Mouse (Mus musculus) lung, postnatal 0 days (tissue): ENCODE data around the gene Lrrc72. TPM values are rescaled to one million over a fixed set of nuclear protein-coding genes. Genes with fewer than 3 reads are reported as not detected.

Experiments used
- ATAC-seq: fragments of 200-750 bp; cut with Nextera tagmentation; 2 replicates; pipeline ENCODE4 v1.8.0; 2017; ENCODE audit warnings: moderate library complexity
- DNase-seq: peaks from one replicate; pipeline ENCODE4 v3.0.0-alpha.2; 2016; ENCODE audit warnings: low spot score
- H3K27ac ChIP-seq: fragments of 300-500 bp; sonication (generic); 2 replicates; pipeline ENCODE4 v1.5.1; 2014; ENCODE audit warnings: antibody characterized with exemption, mild to moderate bottlenecking, low read length, mixed read lengths
- H3K27me3 ChIP-seq: fragments of 300-500 bp; sonication (generic); replicated peaks from 2 replicates; pipeline ENCODE4 v1.6.1; 2014; ENCODE audit warnings: low read length, mixed read lengths; ENCODE audit not compliant: insufficient read depth
- H3K36me3 ChIP-seq: fragments of 300-500 bp; sonication (generic); 2 replicates; pipeline ENCODE4 v1.6.1; 2014; ENCODE audit warnings: low read length, mixed read lengths; ENCODE audit not compliant: insufficient read depth
- H3K4me1 ChIP-seq: fragments of 300-500 bp; sonication (generic); 2 replicates; pipeline ENCODE4 v1.6.1; 2014; ENCODE audit warnings: antibody characterized with exemption, low read depth, low read length, mixed read lengths; ENCODE audit not compliant: insufficient read depth
- H3K4me2 ChIP-seq: fragments of 300-500 bp; sonication (generic); replicated peaks from 2 replicates; pipeline ENCODE4 v1.6.1; 2014; ENCODE audit warnings: low read depth, mild to moderate bottlenecking, low read length, moderate library complexity, mixed read lengths
- H3K4me3 ChIP-seq: fragments of 300-500 bp; sonication (generic); 2 replicates; pipeline ENCODE4 v1.5.1; 2014; ENCODE audit warnings: low read depth, low read length
- H3K9ac ChIP-seq: fragments of 300-500 bp; sonication (generic); replicated peaks from 2 replicates; pipeline ENCODE4 v1.6.1; 2014; ENCODE audit warnings: low read depth, mild to moderate bottlenecking
- H3K9me3 ChIP-seq: fragments of 300-500 bp; sonication (generic); 2 replicates; pipeline ENCODE4 v1.6.1; 2016; ENCODE audit warnings: low read length, mixed read lengths
- CTCF ChIP-seq: IDR thresholded peaks from 2 replicates; pipeline ENCODE4 v1.5.1; 2016; ENCODE audit warnings: antibody characterized with exemption, mild to moderate bottlenecking
- EP300 ChIP-seq: IDR thresholded peaks from 2 replicates; pipeline ENCODE4 v1.6.1; 2016; ENCODE audit warnings: antibody characterized with exemption, mild to moderate bottlenecking, control low read depth
- WGBS: fragments of 180-500 bp; shearing (Covaris S2); extraction: QIAGEN DNeasy Blood & Tissue Kit; methylation state at CpG from one replicate; pipeline ENCODE4 v1.1.7; 2014; 5-methylcytosine and 5-hydroxymethylcytosine counted together
- polyA plus RNA-seq: library from polyadenylated mRNA; unstranded; fragments of >200 nt; fragmentation: Nextera tagmentation; extraction: Ambion mirVana; gene quantifications from 2 replicates; pipeline ENCODE4 v1.2.1, GENCODE M21; 2015

Lrrc72 gene
- polyA plus RNA-seq, 1 experiment from 2014 or later: not detected

GRCm38 (mm10) chr12:36164126-36164791, 88.9 kb downstream of the Lrrc72 start:
- no peak for TF ChIP-seq EP300
- no peak for TF ChIP-seq CTCF
- Histone ChIP-seq H3K4me1 (no peaks in the 10 kb centered on the region; the same call in 1 of the 2 replicates), H3K9ac (no peak overlapping the region), H3K27ac (no peak overlapping the region), H3K27me3 (no peaks in the 10 kb centered on the region), H3K4me3 (no peak overlapping the region), H3K9me3 (no peaks in the 10 kb centered on the region), H3K36me3 (no peaks in the 10 kb centered on the region), H3K4me2 (no peak overlapping the region)
- DNase-seq (no peak), ATAC-seq (no peak)
- WGBS: 62% methylated on average over 7 of the region's 7 CpGs

Other genes with a start within 250 kb of the Lrrc72 start
- 255 and 302 TPM in 2 replicates for gene Tspan13, start 210.9 kb downstream of the Lrrc72 start, polyA plus RNA-seq
- 21.4 and 24.1 TPM in 2 replicates for gene Ankmy2, start 96.3 kb downstream of the Lrrc72 start, polyA plus RNA-seq
- gene Bzw2, start 95.3 kb downstream of the Lrrc72 start, polyA plus RNA-seq: 43.4 and 44.2 TPM in 2 replicates
- 0.23 and 0.83 TPM in 2 replicates for gene Sostdc1, start 60.7 kb upstream of the Lrrc72 start, polyA plus RNA-seq
- 7.4 and 9.7 TPM in 2 replicates for gene Ispd, start 128.1 kb upstream of the Lrrc72 start, polyA plus RNA-seq
- 3.6 and 3.8 TPM in 2 replicates for gene D630036H23Rik, start 128.8 kb upstream of the Lrrc72 start, polyA plus RNA-seq